Mouse (Mus musculus) cerebellum, adult 2 months (tissue): ENCODE measurements around the gene Fut8.

Source experiments
- CTCF ChIP-seq: fragments of 200-500 bp; IDR thresholded peaks from 2 replicates; pipeline ENCODE4 v1.5.1; 2011; ENCODE audit warnings: low read depth, mild to moderate bottlenecking, control low read depth, low read length, moderate library complexity, borderline replicate concordance; ENCODE audit not compliant: insufficient read depth
- POLR2A ChIP-seq: fragments of 200-500 bp; IDR thresholded peaks from 2 replicates; pipeline ENCODE4 v1.6.1; 2011; ENCODE audit warnings: low read length, control low read depth, borderline replicate concordance; ENCODE audit not compliant: insufficient read depth

GRCm38 (mm10) chr12:77195044-77195443 lies 42.9 kb upstream of the Fut8 start:
- no peak for TF ChIP-seq CTCF
- TF ChIP-seq POLR2A = no peak
